Mouse (Mus musculus) thymus, adult 18-20 months (tissue): ENCODE measurements around the gene Vmn2r99.

Experiments
- DNase-seq, 2 experiments: peaks; one replicate each; pipeline ENCODE4 v3.0.0; 2022; ENCODE audit warnings: mixed read lengths in 2 of 2

Vmn2r99 gene

GRCm38 (mm10) chr17:19361649-19362048 lies at the start of gene Vmn2r99:
Gene Vmn2r99, plus strand, starts transcription at chr17:19361949.
- DNase-seq = no peak

GRCm38 (mm10) chr17:19437623-19438022 lies 75.9 kb downstream of the Vmn2r99 start:
- DNase-seq = no peak

GRCm38 (mm10) chr17:19444932-19445331 lies 83.2 kb downstream of the Vmn2r99 start:
- no peak for DNase-seq
